Mouse (Mus musculus): Measurements from ENCODE around the gene Mfap3.

DNA sequence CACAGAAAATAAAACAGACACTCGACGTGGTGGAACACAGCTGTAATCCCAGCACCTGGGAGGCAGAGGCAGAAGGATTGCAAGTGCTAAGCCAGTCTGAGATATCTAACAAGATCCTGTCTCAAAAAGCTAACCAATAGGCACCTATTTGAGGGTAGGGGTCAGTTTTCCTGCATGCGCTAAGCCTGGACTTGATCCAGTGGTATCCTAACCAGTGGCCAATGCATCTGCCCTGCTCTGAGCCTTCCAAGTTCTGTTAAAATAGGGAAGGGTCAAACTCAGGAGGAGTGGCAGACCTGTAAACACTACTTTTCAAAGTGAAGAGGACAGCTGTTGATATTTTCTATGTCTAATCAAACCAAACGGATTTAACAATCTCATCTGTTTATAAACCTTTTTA, 13.8 kb downstream of the Mfap3 start:
- TF ChIP-seq CTCF (IDR thresholded peaks at IDR 0.05; ENCODE audit: extremely low read depth, insufficient read depth, low read length) (no peak), POLR2A (IDR thresholded peaks at IDR 0.05; ENCODE audit: extremely low read depth, insufficient read depth, low read length) (no peak)
